Mouse (Mus musculus) small intestine, adult 2 months (tissue): ENCODE measurements around the gene Myh3.

ENCODE experiments used
- CTCF ChIP-seq: fragments of 200-500 bp; IDR thresholded peaks from 2 replicates; pipeline ENCODE4 v1.5.1; 2012; ENCODE audit warnings: low read depth, mild to moderate bottlenecking, control low read depth, inconsistent platforms, low read length, moderate library complexity, mixed read lengths; ENCODE audit not compliant: insufficient replicate concordance, insufficient read length; ENCODE audit errors: extremely low read depth
- POLR2A ChIP-seq: fragments of 200-500 bp; IDR thresholded peaks from 2 replicates; pipeline ENCODE4 v1.6.1; 2012; ENCODE audit warnings: low read depth, mild to moderate bottlenecking, control low read depth, inconsistent platforms, low read length, moderate library complexity

- TF ChIP-seq POLR2A, result no peak
- TF ChIP-seq CTCF, result no peak
Observed at GRCm38 (mm10) chr11:67119539-67120070, 41.5 kb downstream of the Myh3 start.
